Mouse (Mus musculus) neural tube, embryonic 10.5 days (tissue): ENCODE data around the gene Ank2.
"Not testable (repeated sequence)": the region's sequence is repeated elsewhere in the genome, so short reads cannot be mapped to it uniquely, and the experiment has no call there.

Experiments
- DNase-seq: peaks from one replicate; pipeline ENCODE4 v3.0.0-alpha.2; 2017; ENCODE audit warnings: low spot score; ENCODE audit errors: extremely low spot score

Gene Ank2

DNA sequence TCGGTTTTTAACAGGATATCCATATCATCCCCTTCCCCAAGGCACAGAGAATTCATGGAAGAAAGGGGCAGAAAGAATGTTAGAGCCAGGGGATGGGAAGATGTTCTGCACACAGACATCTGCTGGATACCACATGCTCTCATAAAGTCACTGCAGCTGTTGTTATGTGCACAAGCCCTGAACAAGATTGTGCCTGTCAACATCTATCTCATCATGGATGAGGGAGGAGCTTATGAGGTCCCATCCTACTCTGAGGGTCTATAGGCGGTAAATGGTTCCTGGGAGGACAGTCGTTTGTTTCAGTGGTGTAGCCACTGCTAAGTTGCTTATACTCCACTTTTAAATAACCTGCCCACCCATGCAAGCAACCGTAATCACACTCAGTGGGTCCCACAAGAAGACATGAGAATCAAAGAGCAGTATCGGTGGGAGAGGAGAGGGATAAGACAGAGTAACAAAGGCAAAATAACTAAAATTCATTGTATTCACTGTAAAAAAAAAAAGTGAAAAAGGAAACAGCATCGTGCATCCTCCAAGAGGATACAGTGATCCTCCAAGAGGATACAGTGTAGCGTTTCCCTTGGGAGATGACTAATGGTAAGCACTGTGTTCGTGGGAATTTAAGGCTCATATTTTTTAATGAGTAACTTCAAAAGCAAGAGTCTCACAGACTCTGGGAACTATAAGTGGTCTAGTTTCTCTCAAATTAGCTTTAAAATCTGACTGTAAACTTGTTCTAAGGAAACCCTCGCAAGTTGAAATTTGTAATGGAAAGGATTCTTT lies 136.3 kb downstream of the Ank2 start:
- DNase-seq, result no peak

DNA sequence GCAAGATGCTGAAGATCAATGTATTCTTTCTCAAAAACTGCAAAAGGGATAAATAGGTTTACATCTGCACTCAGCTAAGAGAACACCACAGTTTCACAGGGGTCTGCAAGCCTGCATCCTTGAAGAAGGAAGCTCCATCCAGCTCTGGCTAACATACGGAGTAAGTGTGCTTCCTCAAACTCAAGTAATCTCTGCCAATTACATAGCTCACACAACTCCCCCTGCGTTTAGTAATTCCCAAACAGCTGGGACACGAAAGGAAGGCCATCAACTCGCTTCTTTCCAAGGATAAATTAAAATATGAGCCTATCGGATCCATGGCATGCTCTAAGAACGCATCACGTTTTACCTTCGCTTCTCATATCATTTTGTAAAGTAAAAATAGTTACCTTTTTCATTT lies 137.3 kb downstream of the Ank2 start:
- no peak for DNase-seq

DNA sequence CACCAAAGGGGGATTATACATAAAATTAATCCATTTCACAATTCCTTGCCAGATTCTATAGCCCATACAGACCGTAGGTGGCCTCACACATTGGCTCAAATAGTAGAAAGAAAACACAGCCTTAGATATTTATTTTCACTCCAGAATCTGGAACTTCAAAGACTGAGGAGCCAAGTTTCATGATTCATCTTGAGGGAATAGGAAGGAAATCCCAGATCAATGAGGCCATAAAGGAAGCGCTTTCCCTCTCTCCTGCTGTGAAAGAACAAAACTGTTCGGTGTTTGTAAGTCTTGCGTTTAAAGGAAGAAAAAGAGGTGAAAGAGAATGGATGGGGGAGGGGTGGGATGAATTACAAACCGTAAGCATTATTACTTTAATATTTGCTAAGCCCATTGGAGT lies 137.8 kb downstream of the Ank2 start:
- DNase-seq, result no peak

DNA sequence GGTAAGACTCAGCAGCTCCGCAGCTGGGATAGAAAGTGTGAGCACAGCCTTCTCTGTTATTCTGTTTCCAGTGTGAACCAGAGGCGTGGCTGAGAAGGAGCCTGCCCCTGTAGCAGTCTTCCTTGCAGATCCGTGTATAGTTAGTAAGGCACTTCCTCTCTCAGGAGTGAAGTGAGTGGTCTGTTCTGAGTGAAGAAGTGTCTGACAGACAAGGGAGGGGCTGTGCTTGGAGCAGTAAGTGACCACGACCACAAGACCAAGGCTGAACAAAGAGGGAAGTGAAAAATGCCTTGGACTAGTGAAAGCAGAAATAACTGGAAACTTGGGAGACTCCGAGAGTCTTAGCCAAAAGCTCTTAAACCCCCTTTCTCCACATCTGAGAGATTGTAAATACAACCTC lies 143.9 kb downstream of the Ank2 start:
- DNase-seq, result no peak

DNA sequence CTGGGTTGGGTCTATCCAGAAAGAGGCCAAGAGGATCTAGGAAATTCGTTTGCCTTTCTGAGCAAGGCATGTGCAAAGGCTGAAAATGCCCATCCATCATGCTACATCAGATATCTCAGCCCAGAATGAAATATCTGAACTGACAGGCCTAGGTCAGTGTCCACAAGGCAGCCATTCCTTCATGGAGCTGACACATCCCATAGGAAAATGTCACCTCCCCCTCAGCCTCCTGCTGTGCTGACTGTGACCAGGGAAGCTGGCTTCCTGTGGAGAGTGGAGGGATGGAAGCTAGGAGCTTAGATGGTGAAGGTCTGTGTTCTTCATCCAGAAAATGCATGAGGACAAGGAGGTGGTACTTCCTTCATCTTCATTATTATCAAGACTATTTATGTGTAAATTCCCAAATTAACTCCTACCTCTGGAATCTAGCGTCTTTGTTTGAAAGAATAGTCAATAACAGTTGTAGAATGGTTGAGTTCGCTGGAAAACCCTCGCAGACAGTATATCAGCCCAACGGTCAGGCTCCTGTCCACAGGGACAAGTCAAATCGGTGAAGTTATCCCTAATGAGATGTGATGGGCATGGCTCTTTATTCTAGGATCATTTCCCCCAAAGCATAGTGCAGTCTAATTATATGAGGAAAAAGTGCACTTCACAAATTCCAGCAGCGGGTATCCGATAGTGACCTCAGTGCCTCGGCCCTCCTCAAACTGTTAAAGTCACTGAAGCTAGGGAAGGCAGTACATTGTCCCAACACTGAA lies 148.4 kb downstream of the Ank2 start:
- no peak for DNase-seq

DNA sequence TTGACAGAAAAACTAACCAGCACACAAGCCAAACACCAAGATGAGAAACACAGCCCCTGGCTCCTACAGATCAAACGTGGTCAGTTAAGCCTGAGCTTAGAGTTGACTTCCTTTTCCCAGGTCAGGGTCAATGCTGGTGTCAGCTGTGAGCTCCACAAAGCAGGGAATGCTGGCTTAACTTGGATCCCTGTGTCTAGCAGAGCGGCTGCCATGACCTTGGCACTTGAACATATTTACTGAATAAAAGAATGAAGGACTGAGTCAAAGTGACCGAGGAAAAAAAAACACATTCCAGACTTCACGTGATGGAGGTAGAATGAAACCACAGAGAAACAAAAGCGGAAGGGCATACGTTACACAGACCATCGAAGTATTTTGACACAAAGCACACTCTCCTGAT lies 150.2 kb downstream of the Ank2 start:
- no peak for DNase-seq

DNA sequence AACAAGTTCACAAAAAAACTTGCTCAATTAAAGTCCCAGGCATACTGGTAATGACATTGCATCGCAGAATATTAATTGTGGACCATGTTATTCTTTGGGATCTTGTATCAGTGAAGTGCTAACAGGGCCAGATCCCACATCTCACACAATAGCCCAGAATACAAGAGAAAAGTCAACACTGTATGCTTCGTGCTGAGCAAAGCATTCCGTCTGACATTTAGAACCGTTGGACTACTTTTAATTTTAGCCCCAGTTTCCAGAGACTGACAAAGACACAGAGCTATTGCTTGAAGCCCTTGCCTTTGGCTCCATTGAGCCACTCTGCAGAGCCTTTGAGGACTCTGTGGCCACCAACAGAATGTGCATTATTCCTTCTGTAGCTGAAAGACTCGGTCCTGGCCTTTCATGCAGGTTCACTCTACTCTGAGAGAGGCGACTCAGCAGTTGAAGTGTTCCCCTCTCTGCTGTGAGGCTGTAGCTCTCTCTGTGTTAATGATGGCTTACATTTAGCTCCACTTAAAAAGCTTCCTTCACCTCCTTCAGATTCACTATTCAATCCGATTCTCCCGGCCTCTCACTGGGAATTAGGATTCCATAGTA lies 153.2 kb downstream of the Ank2 start:
- no peak for DNase-seq

DNA sequence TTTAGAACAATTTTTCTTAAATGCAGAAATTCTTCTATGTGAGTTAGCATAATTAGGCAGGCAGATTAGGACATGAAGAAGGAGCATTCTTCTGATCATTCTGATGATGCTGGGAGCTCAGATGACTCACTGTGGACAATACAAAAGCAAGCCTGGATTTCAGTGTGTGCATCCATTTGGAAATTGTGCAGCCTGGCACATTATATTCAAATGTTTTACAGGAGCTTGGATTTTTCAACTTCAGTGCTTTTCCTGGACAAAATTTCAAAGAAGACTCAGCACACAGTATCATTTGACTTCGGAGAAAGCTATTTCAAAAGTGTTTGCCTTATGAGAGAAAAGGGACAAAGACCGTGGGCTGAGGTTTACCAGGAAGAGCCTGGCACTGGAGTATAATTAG lies 157.8 kb downstream of the Ank2 start:
- DNase-seq, result no peak

DNA sequence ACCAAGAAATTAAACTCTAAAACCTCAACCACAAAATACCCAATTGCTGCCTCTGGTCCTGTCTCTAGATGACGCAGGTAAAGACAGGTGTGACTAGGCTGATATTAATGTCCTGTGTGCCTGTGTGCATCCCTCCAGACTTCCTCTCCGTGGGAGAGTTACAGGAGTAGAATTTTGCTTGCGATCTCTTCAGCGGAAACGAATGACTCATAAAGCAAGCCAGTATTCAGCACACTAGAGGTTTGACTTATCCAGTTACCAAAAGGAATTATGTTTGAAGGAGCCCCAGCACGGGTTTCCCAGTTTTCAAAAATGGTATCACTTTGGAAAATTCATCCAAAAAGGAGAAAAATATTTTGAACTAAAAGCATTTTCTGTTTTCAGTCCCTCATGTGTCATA lies 164.3 kb downstream of the Ank2 start:
- DNase-seq, result no peak

DNA sequence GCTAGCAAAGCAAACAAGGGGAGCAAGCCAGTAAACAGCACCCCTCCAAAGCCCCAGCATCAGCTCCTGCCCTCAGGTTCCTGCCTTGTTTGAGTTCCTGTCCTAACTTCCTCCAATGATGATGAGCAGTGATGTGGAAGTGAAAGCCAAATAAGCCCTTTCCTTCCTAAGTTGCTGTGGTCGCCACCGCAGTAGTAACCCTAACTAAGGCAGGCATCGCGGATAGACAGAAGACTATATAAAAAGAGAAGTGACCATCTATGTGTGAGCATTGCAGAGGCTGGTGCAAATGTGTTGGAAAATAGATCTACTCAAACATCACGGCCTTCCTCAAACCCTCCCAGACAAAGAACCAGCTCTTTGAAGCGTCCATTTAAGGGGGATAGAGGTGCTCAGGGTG lies 167.6 kb downstream of the Ank2 start:
- no peak for DNase-seq

DNA sequence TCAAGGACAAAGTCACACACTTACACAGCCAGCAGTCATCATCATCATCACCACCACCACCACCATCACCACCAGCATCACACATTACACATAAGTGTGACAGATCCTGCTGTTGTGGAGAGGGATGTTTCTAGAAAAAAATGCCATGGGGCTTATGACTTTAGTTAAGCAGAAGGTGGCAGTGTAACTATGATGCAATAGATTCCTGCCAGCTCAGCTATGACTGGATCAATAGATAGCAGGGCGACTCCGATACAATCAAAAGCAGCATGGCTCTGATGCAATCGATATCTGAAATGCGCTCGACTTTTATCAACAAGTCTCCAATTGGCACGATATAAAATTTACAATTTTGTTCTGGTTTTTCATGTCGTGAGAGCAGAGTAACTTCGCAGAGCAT lies 172.8 kb downstream of the Ank2 start:
- DNase-seq, result no peak

DNA sequence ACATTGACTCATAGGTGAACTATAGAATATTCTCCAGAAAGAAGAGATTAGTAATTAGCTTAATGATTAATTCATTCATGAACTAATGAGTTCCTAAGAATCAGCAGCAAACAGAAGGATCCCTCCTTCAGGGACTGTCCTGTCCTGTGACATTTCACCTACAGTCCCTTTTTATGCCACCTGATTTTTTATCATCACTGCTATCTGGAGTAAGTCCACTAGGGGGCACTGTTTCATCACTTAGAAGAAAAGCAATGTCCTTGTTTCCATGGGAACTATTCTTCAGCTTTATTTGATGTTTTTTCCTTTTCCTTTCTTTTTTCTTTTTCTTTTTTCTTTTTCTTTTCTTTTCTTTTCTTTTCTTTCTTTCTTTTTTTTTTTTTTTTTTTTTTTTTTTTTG lies 176.3 kb downstream of the Ank2 start:
- no peak for DNase-seq

DNA sequence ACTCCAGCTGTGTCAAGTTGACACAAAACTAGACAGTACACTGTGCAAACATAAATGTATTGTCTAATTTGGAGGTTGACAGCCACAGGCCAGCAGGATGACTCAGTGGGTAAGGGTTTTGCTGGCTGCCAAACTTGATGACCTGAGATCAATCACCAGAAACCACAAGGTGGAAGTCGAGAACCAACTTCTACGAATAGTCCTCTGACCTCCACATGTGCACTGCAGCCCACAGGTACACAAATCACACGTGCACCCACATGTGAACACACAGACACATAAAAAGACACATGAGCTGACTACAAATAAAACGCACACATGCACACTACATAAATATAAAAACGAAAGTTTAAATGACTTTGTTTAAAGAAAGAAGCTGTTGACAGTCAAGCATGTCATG lies 177.5 kb downstream of the Ank2 start:
- DNase-seq, result no peak

DNA sequence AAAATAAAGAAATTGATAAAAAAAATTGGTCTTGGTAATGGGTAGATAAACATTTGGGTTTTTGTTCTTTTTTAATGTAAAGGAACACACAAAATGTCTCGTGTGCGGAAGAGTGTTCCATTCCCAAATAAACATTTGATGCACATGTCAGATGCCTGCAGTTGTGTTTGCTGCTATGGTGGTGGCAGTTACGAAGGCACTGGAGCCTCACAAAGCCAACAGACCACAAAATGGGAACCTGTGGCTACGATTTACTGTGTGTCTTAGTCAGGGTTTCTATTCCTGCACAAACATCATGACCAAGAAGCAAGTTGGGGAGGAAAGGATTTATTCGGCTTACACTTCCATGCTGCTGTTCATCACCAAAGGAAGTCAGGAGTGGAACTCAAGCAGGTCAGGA lies 178.1 kb downstream of the Ank2 start:
- not testable (repeated sequence) for DNase-seq

DNA sequence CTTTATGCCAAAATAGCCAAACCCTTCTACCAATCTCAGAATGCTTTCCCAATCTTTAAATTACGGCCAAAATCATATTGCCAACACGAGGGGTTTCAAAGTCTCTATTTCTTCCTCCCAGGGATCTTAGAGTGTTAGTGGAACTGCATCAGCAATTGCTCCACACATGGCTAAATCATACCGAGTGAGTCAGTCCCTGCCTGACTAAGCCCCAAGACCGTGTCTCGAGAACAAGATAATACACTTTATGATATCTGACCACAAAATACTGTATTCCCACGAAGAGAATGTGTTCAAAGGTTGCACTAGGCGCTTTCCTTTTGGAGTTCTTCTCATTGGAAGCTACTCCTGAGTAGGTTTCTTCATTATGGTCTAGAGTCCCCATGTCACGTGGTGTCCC lies 178.8 kb downstream of the Ank2 start:
- no peak for DNase-seq

DNA sequence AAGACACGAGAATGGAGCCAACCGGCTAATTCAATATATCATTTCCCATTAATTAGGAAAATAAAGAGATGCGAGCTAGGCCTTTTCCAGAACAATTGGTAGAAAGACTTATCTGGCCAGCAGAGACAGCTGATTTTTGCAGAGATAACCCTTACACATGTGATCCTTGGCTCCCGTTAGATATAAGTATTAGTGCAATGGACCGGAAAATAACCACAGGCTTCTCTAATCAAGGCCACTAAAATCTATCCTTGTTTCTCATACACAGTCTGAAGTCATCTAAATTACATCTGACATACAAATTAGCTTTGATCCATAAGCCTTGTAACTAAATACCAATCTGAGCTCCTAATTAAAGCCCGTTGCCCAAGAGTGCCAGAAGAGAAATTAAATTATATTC lies 181.5 kb downstream of the Ank2 start:
- DNase-seq, result no peak

DNA sequence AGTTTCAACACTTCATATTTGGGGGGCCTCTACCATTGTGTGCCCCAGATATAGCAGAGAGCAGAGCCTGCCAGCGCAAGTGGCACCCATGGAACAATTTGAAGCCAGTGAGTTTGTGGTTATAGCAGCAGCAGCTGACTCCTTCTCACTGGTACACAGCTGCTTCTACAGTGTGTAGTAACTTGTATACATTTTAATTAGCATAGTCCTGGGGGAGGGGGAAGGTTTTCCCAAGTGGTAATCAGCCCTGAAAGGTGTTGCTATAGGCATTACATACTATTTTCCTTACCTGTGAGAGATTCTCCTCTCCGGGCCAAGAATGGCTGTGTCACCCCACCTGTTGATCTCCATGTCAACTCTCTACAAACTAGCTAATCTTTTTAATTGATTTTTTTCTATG lies 182.4 kb downstream of the Ank2 start:
- no peak for DNase-seq

DNA sequence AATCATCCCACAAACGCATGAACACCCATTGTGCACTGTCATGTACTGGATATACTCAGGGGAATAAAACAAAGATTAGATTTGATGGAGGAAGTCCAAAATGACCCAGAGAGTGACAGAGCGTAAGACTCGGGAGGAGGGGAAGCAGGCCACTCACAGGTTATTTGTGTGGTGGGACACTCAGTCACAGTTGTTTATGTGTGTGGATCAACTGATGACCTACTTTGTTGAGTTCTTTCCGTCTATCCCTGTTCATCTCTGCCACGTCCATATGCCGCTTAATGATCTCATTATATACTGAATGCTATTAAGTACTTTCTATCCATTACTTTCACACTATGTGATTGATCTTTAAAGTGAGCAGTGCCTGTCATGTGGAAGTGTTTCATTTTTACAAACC lies 187.6 kb downstream of the Ank2 start:
- no peak for DNase-seq

DNA sequence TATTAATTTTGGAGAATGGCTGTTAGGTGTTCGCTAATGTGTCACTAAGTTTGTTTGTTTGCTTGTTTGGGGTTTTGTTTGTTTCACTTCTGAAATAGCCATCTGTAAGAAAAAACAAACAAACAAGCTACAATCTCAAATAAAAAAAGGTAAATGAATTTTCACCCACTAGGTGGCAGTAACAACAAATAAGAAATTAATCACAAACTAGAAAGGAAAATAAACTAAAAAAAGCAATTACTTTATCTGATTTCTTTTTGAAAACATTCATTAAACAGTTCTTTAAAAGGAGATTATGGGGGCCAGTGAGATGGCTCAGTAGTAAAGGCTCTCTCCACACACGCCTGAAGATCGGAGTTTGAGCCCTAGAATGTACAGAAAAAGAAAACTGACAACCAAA lies 189.1 kb downstream of the Ank2 start:
- DNase-seq, result no peak

DNA sequence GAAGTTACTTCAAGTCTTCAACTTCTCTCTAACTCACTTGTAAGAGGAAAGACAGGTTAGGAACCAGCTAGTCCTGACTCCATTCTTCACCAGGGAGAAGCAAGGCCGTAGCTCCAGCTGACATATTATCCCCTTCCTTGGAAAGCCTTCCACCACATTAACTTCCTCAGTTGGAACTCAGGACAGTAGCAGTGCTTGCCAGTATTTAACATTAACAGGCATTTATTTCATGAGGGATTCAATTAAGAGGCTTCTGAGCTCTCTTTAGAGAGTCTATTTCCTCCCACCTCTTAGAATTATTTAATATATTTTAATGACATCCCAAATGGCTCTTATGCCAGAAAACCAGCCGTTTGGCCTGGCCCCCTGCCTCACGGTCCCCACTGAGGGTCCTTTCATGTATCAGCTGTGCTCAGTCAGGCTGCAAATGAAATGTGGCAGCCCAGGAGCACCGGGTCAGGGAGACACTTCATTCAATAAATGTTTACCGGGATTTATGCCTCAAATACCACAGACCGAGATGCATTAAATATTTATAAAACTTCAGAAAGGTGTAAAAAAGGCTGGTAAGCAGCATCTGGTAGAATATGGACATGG lies 195.1 kb downstream of the Ank2 start:
- DNase-seq, result no peak

DNA sequence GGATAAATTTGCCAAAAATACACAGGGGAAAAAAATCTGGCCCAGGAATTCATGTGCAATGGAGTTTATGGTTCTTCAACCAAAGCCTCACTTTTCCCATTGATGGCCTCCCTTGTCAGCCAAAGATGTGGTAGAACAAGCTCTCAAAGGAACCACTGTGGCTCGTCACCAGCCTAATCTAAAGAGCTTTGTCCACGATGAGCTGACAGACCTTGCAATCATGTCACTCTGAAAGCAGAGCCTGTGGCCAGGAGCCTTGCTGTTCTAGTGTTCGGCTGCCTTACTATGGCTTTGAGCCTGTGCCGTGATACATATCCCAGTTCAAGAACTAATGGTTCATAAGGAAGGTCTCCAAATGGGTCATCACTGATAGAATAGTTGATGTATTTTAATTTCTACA lies 196.1 kb downstream of the Ank2 start:
- DNase-seq, result no peak

DNA sequence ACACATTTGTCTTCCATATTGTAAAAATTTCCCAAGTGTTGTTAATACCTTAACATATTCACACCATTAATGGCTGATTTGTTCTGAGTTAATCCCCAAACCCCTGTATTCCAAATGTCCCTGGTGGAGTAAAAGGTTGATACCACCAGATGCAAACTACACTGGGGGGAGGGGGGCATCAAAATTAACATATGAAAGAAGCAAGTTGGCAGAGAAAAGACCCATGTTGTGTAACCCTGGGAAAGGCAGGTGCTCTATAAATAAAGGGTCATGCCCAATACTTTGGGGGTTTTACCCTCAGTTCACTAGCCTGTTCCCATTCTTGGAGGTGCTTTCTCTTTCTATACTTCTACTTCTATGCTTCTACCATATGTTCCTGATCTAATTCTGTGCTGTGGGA lies 198.4 kb downstream of the Ank2 start:
- DNase-seq, result no peak
